ENCODE assay signal across 9 mouse cellular contexts in the genomic region with DNA sequence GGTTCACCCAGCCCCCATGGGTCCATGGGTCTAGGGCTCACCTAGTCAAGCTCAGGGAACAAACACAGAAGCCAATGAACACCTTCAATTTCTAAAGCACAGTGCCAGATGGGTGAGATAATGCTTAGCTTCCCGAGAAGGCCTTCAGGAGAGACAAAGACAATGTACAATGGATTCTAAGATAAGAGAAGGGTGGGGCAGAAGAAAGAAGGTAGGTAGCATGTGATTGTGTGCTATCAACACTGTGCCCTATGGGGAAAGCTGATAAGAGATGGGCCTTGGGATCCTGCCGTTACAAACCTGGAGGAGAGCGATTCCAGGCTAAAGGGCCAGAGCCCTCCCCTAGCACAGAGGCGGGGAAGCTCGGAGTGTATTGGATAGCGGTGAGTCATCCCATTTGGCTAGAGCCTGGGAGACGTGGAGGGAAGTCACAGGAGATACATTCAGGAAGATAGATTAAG. TPM values are rescaled to one million over a fixed set of nuclear protein-coding genes. Genes with fewer than 3 reads are reported as not detected.
DNase-seq lines count a peak whose midpoint lies in the region; ATAC-seq and TF ChIP-seq lines count a peak whose summit lies in the region.
"Had no signal": no experiment of that assay in that cellular context is flagged by ENCODE, and none has a peak within 500 bp of the region (broad histone marks: within the 10 kb centered on the region; RNA-seq: fewer than 3 reads in every experiment).

No protein-coding gene starts in this region.

- H3K36me3 ChIP-seq in heart, embryonic 10.5 days, result no peaks in the 10 kb centered on the region
- no peaks in the 10 kb centered on the region for H3K36me3 ChIP-seq in liver, embryonic 15.5 days (replicated peaks)
- H3K36me3 ChIP-seq in midbrain, embryonic 14.5 days (ENCODE audit: control insufficient read depth, insufficient read depth, low read length), result no peaks in the 10 kb centered on the region

- H3K4me1 ChIP-seq in heart, embryonic 10.5 days, result peaks cover 74% of the 10 kb centered on the region
- no peaks in the 10 kb centered on the region for H3K4me1 ChIP-seq in embryonic fibroblast, embryonic 13.5 days (ENCODE audit: control insufficient read depth, insufficient read depth, low read length)
- peaks cover 30% of the 10 kb centered on the region for H3K4me1 ChIP-seq in liver, embryonic 15.5 days (replicated peaks)
- peaks cover 20% of the 10 kb centered on the region for H3K4me1 ChIP-seq in midbrain, embryonic 14.5 days (ENCODE audit: control insufficient read depth, insufficient read depth, low read length)

- H3K9ac ChIP-seq in liver, embryonic 15.5 days, result no peak overlapping the region
- no peak overlapping the region for H3K9ac ChIP-seq in midbrain, embryonic 14.5 days (replicated peaks; ENCODE audit: low read length)

- DNase-seq in heart, embryonic 10.5 days (ENCODE audit: low spot score), result peak; percentile 81
- DNase-seq in heart, adult 11 months, result no peak
- peak; percentile 31 for DNase-seq in ZHBTc4 (ENCODE audit: low read depth, low spot score)
- DNase-seq in kidney, adult 18-20 months, result no peak
- DNase-seq in right cerebral cortex, postnatal 4 days, result no peak
- DNase-seq in midbrain, embryonic 14.5 days, result no peak

- TF ChIP-seq POLR2A in embryonic fibroblast, embryonic 13.5 days (IDR thresholded peaks at IDR 0.05; ENCODE audit: low read depth, low read length), result peak; percentile 28; the same call in 1 of the 2 replicates

- H3K4me3 ChIP-seq in heart, embryonic 10.5 days, result no peak overlapping the region
- no peak overlapping the region for H3K4me3 ChIP-seq in embryonic fibroblast, embryonic 13.5 days (ENCODE audit: insufficient read depth, low read length)
- no peak overlapping the region for H3K4me3 ChIP-seq in liver, embryonic 15.5 days (replicated peaks)
- no peak overlapping the region for H3K4me3 ChIP-seq in midbrain, embryonic 14.5 days (replicated peaks; ENCODE audit: low read depth, low read length)

- TF ChIP-seq CTCF in embryonic fibroblast, embryonic 13.5 days (IDR thresholded peaks at IDR 0.05; ENCODE audit: borderline replicate concordance, insufficient read depth, low read length), result no peak

- no peaks in the 10 kb centered on the region for H3K27me3 ChIP-seq in heart, embryonic 10.5 days (ENCODE audit: insufficient read depth, poor library complexity, severe bottlenecking)
- peaks cover 10% of the 10 kb centered on the region; the same call in 1 of the 2 replicates for H3K27me3 ChIP-seq in liver, embryonic 15.5 days
- no peaks in the 10 kb centered on the region for H3K27me3 ChIP-seq in midbrain, embryonic 14.5 days (ENCODE audit: control insufficient read depth, insufficient read depth, low read length)

- no peaks in the 10 kb centered on the region for H3K9me3 ChIP-seq in heart, embryonic 10.5 days
- no peaks in the 10 kb centered on the region for H3K9me3 ChIP-seq in liver, embryonic 15.5 days (replicated peaks)
- H3K9me3 ChIP-seq in midbrain, embryonic 14.5 days (ENCODE audit: control insufficient read depth, low read length), result no peaks in the 10 kb centered on the region

- H3K4me2 ChIP-seq in liver, embryonic 15.5 days, result peak overlapping the region; percentile 7; the same call in 1 of the 2 replicates
- no peak overlapping the region for H3K4me2 ChIP-seq in midbrain, embryonic 14.5 days (ENCODE audit: low read length)
- H3K4me2 ChIP-seq: midbrain, embryonic 11.5 days had no signal

- H3K27ac ChIP-seq in heart, embryonic 10.5 days, result peak overlapping the region; percentile 49
- no peak overlapping the region for H3K27ac ChIP-seq in embryonic fibroblast, embryonic 13.5 days (ENCODE audit: insufficient read depth, low read length)
- H3K27ac ChIP-seq in liver, embryonic 15.5 days (replicated peaks), result no peak overlapping the region
- H3K27ac ChIP-seq in midbrain, embryonic 14.5 days (replicated peaks; ENCODE audit: low read depth, low read length), result no peak overlapping the region

- 12% methylated on average over 7 of the region's 7 CpGs for WGBS in heart, embryonic 10.5 days
- 12% methylated on average over 7 of the region's 7 CpGs for WGBS in liver, embryonic 15.5 days (ENCODE audit: insufficient replicate concordance)
- WGBS in midbrain, embryonic 14.5 days, result 79% methylated on average over 7 of the region's 7 CpGs

- ATAC-seq in liver, embryonic 15.5 days (ENCODE audit: insufficient read depth), result peak; percentile 84
- ATAC-seq in midbrain, embryonic 14.5 days (ENCODE audit: low FRiP score, low TSS enrichment), result no peak

RNA-seq across cellular contexts. Expression of gene Scube2, which starts 12.7 kb away (rescaled TPM):
- 4.7 and 11.3 TPM in 2 replicates for polyA plus RNA-seq in heart, embryonic 10.5 days (2016; fragmentation: Nextera tagmentation; extraction: Ambion mirVana)
- 1.8 TPM in 1 of 2 replicates, not detected in the other for polyA plus RNA-seq in embryonic fibroblast, embryonic 13.5 days (2011; ENCODE audit: insufficient read length, low read depth, missing spikeins)
- 0.05 and 0.22 TPM in 2 replicates for polyA plus RNA-seq in liver, embryonic 15.5 days (2015; fragmentation: Nextera tagmentation; extraction: Ambion mirVana)
- 2.3 and 2.8 TPM in 2 replicates for polyA plus RNA-seq in midbrain, embryonic 14.5 days (2014; fragmentation: Nextera tagmentation; extraction: Ambion mirVana)

Comparison
In these comparisons a context has a peak if more than half of its experiments do, and no peak if none do; other contexts are left out.
1. DNase-seq: peak in heart, embryonic 10.5 days (single experiment) and ZHBTc4 (single experiment); none in heart, adult 11 months (single experiment), kidney, adult 18-20 months (single experiment), right cerebral cortex, postnatal 4 days (single experiment) and midbrain, embryonic 14.5 days (single experiment).